Comparison of ENCODE assay signal across 8 mouse cellular contexts in genomic region chr7:121981307-121981871, GRCm38 (mm10). TPM values are rescaled to one million over a fixed set of nuclear protein-coding genes. Genes with fewer than 3 reads are reported as not detected.
DNase-seq lines count a peak whose midpoint lies in the region; ATAC-seq lines count a peak whose summit lies in the region.

Gene Cog7, minus strand, starts transcription at chr7:121981711.

- H3K4me3 ChIP-seq in heart, embryonic 14.5 days (ENCODE audit: control insufficient read depth in 1 of 2, insufficient read depth in 1 of 2, low read depth in 1 of 2, low read length in 2 of 2), result peak within 1 kb of the TSS; percentile 62 to 85
- H3K4me3 ChIP-seq in liver, embryonic 13.5 days (replicated peaks), result peak within 1 kb of the TSS; percentile 81
- peak within 1 kb of the TSS; percentile 85 for H3K4me3 ChIP-seq in stomach, embryonic 16.5 days (replicated peaks; ENCODE audit: low read length)

- peak within 1 kb of the TSS; percentile 69 for H3K4me2 ChIP-seq in heart, embryonic 14.5 days (ENCODE audit: low read length)
- H3K4me2 ChIP-seq in liver, embryonic 13.5 days, result peak within 1 kb of the TSS; percentile 80
- peak within 1 kb of the TSS; percentile 73 for H3K4me2 ChIP-seq in stomach, embryonic 16.5 days (ENCODE audit: low read depth, low read length)

- H3K9ac ChIP-seq in heart, embryonic 14.5 days (ENCODE audit: low read length), result peak within 1 kb of the TSS; percentile 88
- H3K9ac ChIP-seq in liver, embryonic 13.5 days, result peak within 1 kb of the TSS; percentile 87
- peak within 1 kb of the TSS; percentile 82 for H3K9ac ChIP-seq in stomach, embryonic 16.5 days (ENCODE audit: low read length)

- peak; percentile 98 for ATAC-seq in CD4-positive, CD25-positive, alpha-beta regulatory T cell, adult 4 months
- peak; percentile 57; the same call in 1 of the 2 replicates for ATAC-seq in heart, embryonic 14.5 days (ENCODE audit: insufficient number of reproducible peaks, insufficient read depth, low FRiP score, low read depth)
- peak; percentile 88 for ATAC-seq in liver, embryonic 13.5 days (ENCODE audit: low read depth)
- peak; percentile 87 for ATAC-seq in stomach, embryonic 16.5 days (ENCODE audit: insufficient read depth, low FRiP score)

- H3K27ac ChIP-seq in heart, embryonic 14.5 days (replicated peaks in 1 of 2; ENCODE audit: control insufficient read depth in 1 of 2, insufficient read depth in 1 of 2, low read depth in 2 of 2, low read length in 2 of 2), result no peak within 1 kb of the TSS
- peak within 1 kb of the TSS; percentile 69 for H3K27ac ChIP-seq in liver, embryonic 13.5 days
- H3K27ac ChIP-seq in stomach, embryonic 16.5 days (ENCODE audit: low read length), result no peak within 1 kb of the TSS

- no peaks in the 10 kb centered on the region for H3K27me3 ChIP-seq in heart, embryonic 14.5 days (ENCODE audit: control insufficient read depth, insufficient read depth, low read length)
- no peaks in the 10 kb centered on the region for H3K27me3 ChIP-seq in liver, embryonic 13.5 days
- H3K27me3 ChIP-seq in stomach, embryonic 16.5 days (ENCODE audit: control insufficient read depth, insufficient read depth, low read length), result no peaks in the 10 kb centered on the region

- peak; percentile 85 for DNase-seq in c-Kit-negative CD71-positive TER-119-positive erythroid progenitor cells, embryonic 14.5 days (ENCODE audit: low read depth, low spot score)
- peak; percentile 65 for DNase-seq in fibroblast of lung, adult 2 months (ENCODE audit: low read depth)
- DNase-seq in kidney, postnatal 14 days, result peak; percentile 95
- DNase-seq in liver, embryonic 13.5 days, result peak; percentile 84
- peak; percentile 95 for DNase-seq in neural tube, embryonic 10.5 days (ENCODE audit: extremely low spot score, low spot score)

- under 1% methylated on average over 55 of the region's 55 CpGs for WGBS in heart, embryonic 14.5 days
- WGBS in liver, embryonic 13.5 days (ENCODE audit: insufficient replicate concordance), result 1% methylated on average over 55 of the region's 55 CpGs
- WGBS in stomach, embryonic 16.5 days, result under 1% methylated on average over 54 of the region's 55 CpGs

- H3K9me3 ChIP-seq in heart, embryonic 14.5 days (ENCODE audit: control insufficient read depth, low read length), result no peaks in the 10 kb centered on the region
- H3K9me3 ChIP-seq in liver, embryonic 13.5 days (replicated peaks), result no peaks in the 10 kb centered on the region
- no peaks in the 10 kb centered on the region for H3K9me3 ChIP-seq in stomach, embryonic 16.5 days (replicated peaks; ENCODE audit: control insufficient read depth, low read length)

- H3K4me1 ChIP-seq in heart, embryonic 14.5 days (ENCODE audit: control insufficient read depth in 2 of 2, insufficient read depth in 2 of 2, low read length in 2 of 2), result 0 out of 4 replicates have a peak, but pooled peaks cover 0 to 2% of the 10 kb centered on the region in 2 experiments
- H3K4me1 ChIP-seq in liver, embryonic 13.5 days (replicated peaks), result peaks cover 19% of the 10 kb centered on the region
- no peaks in the 10 kb centered on the region; the same call in 1 of the 2 replicates for H3K4me1 ChIP-seq in stomach, embryonic 16.5 days (ENCODE audit: control insufficient read depth, insufficient read depth, low read length)

- H3K36me3 ChIP-seq in heart, embryonic 14.5 days (ENCODE audit: control insufficient read depth, insufficient read depth, low read length), result peaks cover 13% of the 10 kb centered on the region; the same call in 1 of the 2 replicates
- peaks cover 7% of the 10 kb centered on the region; the same call in 1 of the 2 replicates for H3K36me3 ChIP-seq in liver, embryonic 13.5 days
- H3K36me3 ChIP-seq in stomach, embryonic 16.5 days (ENCODE audit: control insufficient read depth, insufficient read depth, low read length), result no peaks in the 10 kb centered on the region

RNA-seq across cellular contexts. Expression of gene Cog7, which starts in this region (rescaled TPM):
- polyA plus RNA-seq in CD4-positive, CD25-positive, alpha-beta regulatory T cell, adult 4 months (2017; shearing (Covaris generic)), result 10 to 100 TPM in 1 of 2 experiments, 1 to 10 TPM in 1; 7.4 to 14.7 TPM
- polyA plus RNA-seq in heart, embryonic 14.5 days (2014; fragmentation: Nextera tagmentation; extraction: Ambion mirVana), result 18.3 and 19.2 TPM in 2 replicates
- 11.1 and 11.4 TPM in 2 replicates for polyA plus RNA-seq in liver, embryonic 13.5 days (2015; fragmentation: Nextera tagmentation; extraction: Ambion mirVana)
- 24.6 and 25.2 TPM in 2 replicates for polyA plus RNA-seq in stomach, embryonic 16.5 days (2015; fragmentation: Nextera tagmentation; extraction: Ambion mirVana)
